Mouse (Mus musculus): ENCODE results near the gene Cldn4.

GRCm38 (mm10) chr5:134960430-134960829 is 13.7 kb upstream of the Cldn4 start:
- TF ChIP-seq CHD2 (IDR thresholded peaks at IDR 0.05; ENCODE audit: low read depth, low read length) = no peak
- no peak for TF ChIP-seq ZC3H11A (IDR thresholded peaks at IDR 0.05; ENCODE audit: borderline replicate concordance, low read depth, low read length)

Measured in ES-E14 (cell line).